Comparison of ENCODE assay signal across 19 mouse cellular contexts in the genomic region with DNA sequence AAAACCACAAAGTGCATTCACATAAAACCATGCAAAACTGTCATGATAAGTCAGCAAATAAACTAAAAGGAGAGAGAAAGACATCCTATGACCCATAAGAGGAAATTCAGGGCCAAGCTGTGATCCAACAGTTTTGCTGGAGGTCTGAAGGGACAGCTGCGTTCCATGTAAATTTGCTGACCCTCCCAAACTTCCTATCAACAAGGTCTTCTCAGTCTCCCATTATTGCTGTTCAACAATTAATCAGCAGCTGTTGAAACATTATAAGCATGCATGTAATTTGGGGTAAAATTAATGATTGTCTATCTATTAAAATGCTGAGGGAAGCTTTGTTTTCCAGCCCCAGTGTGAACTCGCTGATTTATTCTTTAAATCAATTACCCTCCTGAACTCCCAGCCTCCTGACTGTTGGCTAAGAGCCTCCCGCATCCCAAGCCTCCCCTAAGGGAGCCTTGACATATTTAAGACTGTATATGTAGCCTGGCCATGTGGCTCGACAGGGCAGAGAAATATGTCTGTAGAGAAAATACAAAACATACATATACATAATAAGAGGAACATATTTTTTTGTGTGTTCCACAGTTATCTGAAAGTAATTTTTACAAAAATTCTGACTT.
A peak's percentile ranks its signal among the peaks of the same experiment; 100 is the strongest.
DNase-seq lines count a peak whose midpoint lies in the region; ATAC-seq and TF ChIP-seq lines count a peak whose summit lies in the region.
"Had no signal": no experiment of that assay in that cellular context is flagged by ENCODE, and none has a peak within 500 bp of the region (broad histone marks: within the 10 kb centered on the region; RNA-seq: fewer than 3 reads in every experiment).

No protein-coding gene starts in this region.

- no peak overlapping the region for H3K4me3 ChIP-seq in heart, embryonic 13.5 days
- H3K4me3 ChIP-seq in neural tube, embryonic 11.5 days (ENCODE audit: low read depth, low read length), result no peak overlapping the region
- no peak overlapping the region for H3K4me3 ChIP-seq in neural tube, embryonic 15.5 days (replicated peaks)
- H3K4me3 ChIP-seq in kidney, embryonic 15.5 days (replicated peaks), result no peak overlapping the region
- no peak overlapping the region for H3K4me3 ChIP-seq in myocyte
- no peak overlapping the region for H3K4me3 ChIP-seq in liver, postnatal 0 days (ENCODE audit: low read depth, low read length)
- H3K4me3 ChIP-seq: embryonic facial prominence, embryonic 13.5 days; forebrain, embryonic 15.5 days; hindbrain, embryonic 15.5 days; limb, embryonic 13.5 days had no signal

- no peak for DNase-seq in heart, postnatal 14 days
- DNase-seq in neural tube, embryonic 11.5 days (ENCODE audit: low spot score), result peak; percentile 21
- DNase-seq in left cerebral cortex, postnatal 25 days (ENCODE audit: low spot score in 2 of 2), result no peak
- no peak for DNase-seq in liver, postnatal 0 days
- DNase-seq: B cell, adult 2 months; cerebellum, adult 18-20 months; gastrocnemius, postnatal 25 days; thymus, adult 2 months had no signal

- 68% methylated on average over 4 of the region's 4 CpGs for WGBS in heart, embryonic 13.5 days
- WGBS in neural tube, embryonic 11.5 days, result 18% methylated on average over 4 of the region's 4 CpGs
- WGBS in neural tube, embryonic 15.5 days, result 13% methylated on average over 4 of the region's 4 CpGs
- 24% methylated on average over 4 of the region's 4 CpGs for WGBS in kidney, embryonic 15.5 days
- WGBS in liver, postnatal 0 days (ENCODE audit: insufficient replicate concordance), result 68% methylated on average over 4 of the region's 4 CpGs

- H3K27ac ChIP-seq in heart, embryonic 13.5 days (replicated peaks), result peak overlapping the region; percentile 29; the same call in 1 of the 2 replicates
- H3K27ac ChIP-seq in neural tube, embryonic 11.5 days (ENCODE audit: low read depth, low read length), result no peak overlapping the region
- no peak overlapping the region for H3K27ac ChIP-seq in neural tube, embryonic 15.5 days (replicated peaks)
- H3K27ac ChIP-seq in kidney, embryonic 15.5 days, result no peak overlapping the region
- no peak overlapping the region for H3K27ac ChIP-seq in liver, postnatal 0 days (ENCODE audit: low read depth)
- H3K27ac ChIP-seq: embryonic facial prominence, embryonic 13.5 days; forebrain, embryonic 15.5 days; hindbrain, embryonic 15.5 days; limb, embryonic 13.5 days; liver, embryonic 14.5 days; macrophage had no signal

- no peak for TF ChIP-seq POLR2A in myocyte (IDR thresholded peaks at IDR 0.05; ENCODE audit: insufficient read length, low read depth)

- no peaks in the 10 kb centered on the region for H3K36me3 ChIP-seq in heart, embryonic 13.5 days
- H3K36me3 ChIP-seq in neural tube, embryonic 11.5 days (ENCODE audit: control insufficient read depth, insufficient read depth, low read length), result no peaks in the 10 kb centered on the region
- no peaks in the 10 kb centered on the region for H3K36me3 ChIP-seq in neural tube, embryonic 15.5 days
- no peaks in the 10 kb centered on the region for H3K36me3 ChIP-seq in kidney, embryonic 15.5 days
- no peaks in the 10 kb centered on the region for H3K36me3 ChIP-seq in myocyte (ENCODE audit: control insufficient read depth, insufficient read depth)
- no peaks in the 10 kb centered on the region for H3K36me3 ChIP-seq in liver, postnatal 0 days (replicated peaks; ENCODE audit: insufficient read depth, low read length)
- H3K36me3 ChIP-seq: embryonic facial prominence, embryonic 13.5 days; forebrain, embryonic 15.5 days; hindbrain, embryonic 15.5 days; limb, embryonic 13.5 days had no signal

- no peak for ATAC-seq in heart, embryonic 13.5 days (ENCODE audit: extremely low read depth, insufficient number of reproducible peaks, low FRiP score, low TSS enrichment)
- peak; percentile 84 for ATAC-seq in neural tube, embryonic 11.5 days (ENCODE audit: insufficient read depth, low FRiP score, low TSS enrichment)
- no peak for ATAC-seq in neural tube, embryonic 15.5 days (ENCODE audit: low FRiP score)
- ATAC-seq in kidney, embryonic 15.5 days (replicated peaks; ENCODE audit: low FRiP score), result peak; percentile 91
- ATAC-seq in liver, postnatal 0 days, result no peak
- ATAC-seq: forebrain, embryonic 15.5 days had no signal

- no peak for TF ChIP-seq EP300 in liver, postnatal 0 days (IDR thresholded peaks at IDR 0.05; ENCODE audit: low read depth)

- no peak overlapping the region for H3K9ac ChIP-seq in heart, embryonic 13.5 days
- H3K9ac ChIP-seq in neural tube, embryonic 11.5 days (ENCODE audit: low read length), result no peak overlapping the region
- H3K9ac ChIP-seq in neural tube, embryonic 15.5 days (replicated peaks), result no peak overlapping the region
- no peak overlapping the region for H3K9ac ChIP-seq in kidney, embryonic 15.5 days
- no peak overlapping the region for H3K9ac ChIP-seq in liver, postnatal 0 days (replicated peaks)
- H3K9ac ChIP-seq: embryonic facial prominence, embryonic 13.5 days; forebrain, embryonic 15.5 days; hindbrain, embryonic 15.5 days; limb, embryonic 13.5 days; liver, embryonic 14.5 days had no signal

- no peaks in the 10 kb centered on the region for H3K9me3 ChIP-seq in heart, embryonic 13.5 days
- no peaks in the 10 kb centered on the region for H3K9me3 ChIP-seq in neural tube, embryonic 11.5 days (ENCODE audit: control insufficient read depth, low read length)
- no peaks in the 10 kb centered on the region for H3K9me3 ChIP-seq in neural tube, embryonic 15.5 days (replicated peaks)
- no peaks in the 10 kb centered on the region for H3K9me3 ChIP-seq in kidney, embryonic 15.5 days (replicated peaks)
- no peaks in the 10 kb centered on the region for H3K9me3 ChIP-seq in liver, postnatal 0 days (ENCODE audit: low read length)
- H3K9me3 ChIP-seq: embryonic facial prominence, embryonic 13.5 days; forebrain, embryonic 15.5 days; hindbrain, embryonic 15.5 days; limb, embryonic 13.5 days had no signal

- peaks cover 39% of the 10 kb centered on the region for H3K4me1 ChIP-seq in heart, embryonic 13.5 days
- no peaks in the 10 kb centered on the region for H3K4me1 ChIP-seq in neural tube, embryonic 11.5 days (ENCODE audit: control insufficient read depth, insufficient read depth, low read length)
- H3K4me1 ChIP-seq in neural tube, embryonic 15.5 days, result no peaks in the 10 kb centered on the region
- peaks cover 11% of the 10 kb centered on the region for H3K4me1 ChIP-seq in kidney, embryonic 15.5 days
- H3K4me1 ChIP-seq in liver, postnatal 0 days (ENCODE audit: insufficient read depth), result no peaks in the 10 kb centered on the region
- H3K4me1 ChIP-seq: embryonic facial prominence, embryonic 13.5 days; forebrain, embryonic 15.5 days; hindbrain, embryonic 15.5 days; limb, embryonic 13.5 days had no signal

- H3K79me2 ChIP-seq in myocyte (ENCODE audit: control insufficient read depth, insufficient read depth), result no peaks in the 10 kb centered on the region

- TF ChIP-seq CTCF in liver, postnatal 0 days (IDR thresholded peaks at IDR 0.05; ENCODE audit: low read depth), result no peak

- no peak overlapping the region for H3ac ChIP-seq in myocyte (ENCODE audit: control insufficient read depth, insufficient read length)

- intact Hi-C loops in heart, postnatal 14 days (cut with DNase I), result no loop called here
- intact Hi-C loops in left cerebral cortex, postnatal 25 days (cut with DNase I), result no loop called here

- no peak overlapping the region for H3K4me2 ChIP-seq in heart, embryonic 13.5 days
- H3K4me2 ChIP-seq in neural tube, embryonic 11.5 days (ENCODE audit: low read depth), result no peak overlapping the region
- no peak overlapping the region for H3K4me2 ChIP-seq in neural tube, embryonic 15.5 days
- no peak overlapping the region for H3K4me2 ChIP-seq in kidney, embryonic 15.5 days
- peak overlapping the region; percentile 20 for H3K4me2 ChIP-seq in myocyte (ENCODE audit: low read depth)
- H3K4me2 ChIP-seq in liver, postnatal 0 days (ENCODE audit: low read depth, low read length), result no peak overlapping the region
- H3K4me2 ChIP-seq: embryonic facial prominence, embryonic 13.5 days; forebrain, embryonic 15.5 days; hindbrain, embryonic 15.5 days; limb, embryonic 13.5 days; midbrain, embryonic 11.5 days had no signal

- no peaks in the 10 kb centered on the region for H3K27me3 ChIP-seq in heart, embryonic 13.5 days (replicated peaks)
- no peaks in the 10 kb centered on the region for H3K27me3 ChIP-seq in neural tube, embryonic 11.5 days (ENCODE audit: control insufficient read depth, insufficient read depth, low read length)
- no peaks in the 10 kb centered on the region for H3K27me3 ChIP-seq in neural tube, embryonic 15.5 days (replicated peaks)
- H3K27me3 ChIP-seq in kidney, embryonic 15.5 days, result peaks cover 16% of the 10 kb centered on the region
- H3K27me3 ChIP-seq in myocyte (ENCODE audit: control insufficient read depth, insufficient read depth, insufficient read length), result no peaks in the 10 kb centered on the region
- no peaks in the 10 kb centered on the region for H3K27me3 ChIP-seq in liver, postnatal 0 days (ENCODE audit: insufficient read depth, low read length)
- H3K27me3 ChIP-seq: embryonic facial prominence, embryonic 13.5 days; forebrain, embryonic 15.5 days; hindbrain, embryonic 15.5 days; limb, embryonic 13.5 days had no signal

TF ChIP-seq in myocyte, 11 proteins besides CTCF, POLR2A, EP300 and RAD21:
- TF ChIP-seq SRF (IDR thresholded peaks at IDR 0.05; ENCODE audit: control insufficient read depth, insufficient read length, low read depth) (no peak), E2F4 (IDR thresholded peaks at IDR 0.05; ENCODE audit: insufficient read depth) (no peak), CEBPB (IDR thresholded peaks at IDR 0.05; ENCODE audit: insufficient read depth, poor library complexity, severe bottlenecking) (no peak), TCF12 (IDR thresholded peaks at IDR 0.05; ENCODE audit: insufficient read depth, poor library complexity, severe bottlenecking) (no peak), TCF3 (IDR thresholded peaks at IDR 0.05; ENCODE audit: insufficient read length, low read depth) (no peak), USF1 (IDR thresholded peaks at IDR 0.05; ENCODE audit: low read depth) (no peak), POLR2AphosphoS2 (IDR thresholded peaks at IDR 0.05; ENCODE audit: insufficient read length, low read depth) (no peak), REST (IDR thresholded peaks at IDR 0.05; ENCODE audit: insufficient read depth, insufficient read length) (no peak), MAX (IDR thresholded peaks at IDR 0.05; ENCODE audit: low read depth) (no peak), MYOG (IDR thresholded peaks at IDR 0.05; ENCODE audit: control insufficient read depth in 1 of 3, insufficient read depth in 1 of 3, insufficient read length in 2 of 3, low read depth in 2 of 3) (no peak), MYOD1 (IDR thresholded peaks at IDR 0.05; ENCODE audit: control insufficient read depth in 1 of 3, insufficient read length in 2 of 3, low read depth in 2 of 3) (no peak)

Comparison
In these comparisons a context has a peak if more than half of its experiments do, and no peak if none do; other contexts are left out.
1. ATAC-seq: peak in neural tube, embryonic 11.5 days (single experiment) and kidney, embryonic 15.5 days (single experiment); none in heart, embryonic 13.5 days (single experiment), neural tube, embryonic 15.5 days (single experiment) and liver, postnatal 0 days (single experiment).